Mouse (Mus musculus) C2C12 (cell line): Measurements from ENCODE around the gene Arnt2.

Experiments
- CEBPB ChIP-seq: IDR thresholded peaks from one replicate; pipeline ENCODE4 v1.6.1; 2011; ENCODE audit warnings: low read depth, mild to moderate bottlenecking, control low read depth, moderate library complexity
- CTCF ChIP-seq: IDR thresholded peaks from one replicate; pipeline ENCODE4 v1.5.1; 2011; ENCODE audit not compliant: control insufficient read depth, insufficient read depth, insufficient read length
- MAX ChIP-seq: IDR thresholded peaks from one replicate; pipeline ENCODE4 v1.6.1; 2011; ENCODE audit warnings: mild to moderate bottlenecking, control low read depth
- USF1 ChIP-seq: IDR thresholded peaks from one replicate; pipeline ENCODE4 v1.6.1; 2011; ENCODE audit warnings: low read depth, mild to moderate bottlenecking, control low read depth, moderate library complexity

DNA sequence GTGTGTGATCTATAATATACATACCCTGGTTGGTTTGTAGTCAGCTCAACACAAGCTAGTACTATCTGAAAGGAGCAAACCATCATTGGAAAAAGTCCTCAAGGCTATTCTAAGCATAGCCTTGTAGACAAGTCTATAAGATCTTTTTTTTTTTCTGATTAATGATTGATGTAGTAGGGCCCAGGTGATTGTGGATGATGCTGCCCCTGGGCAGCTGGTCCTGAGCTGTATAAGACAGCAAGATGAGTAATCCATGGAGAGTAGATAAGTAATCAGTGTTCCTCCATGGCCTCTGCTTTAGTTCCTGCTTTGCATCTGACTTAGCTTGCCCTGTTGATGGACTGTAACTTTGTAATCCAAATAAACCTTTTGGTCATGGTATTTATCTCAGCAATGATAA is 11.8 kb upstream of the Arnt2 start:
- TF ChIP-seq CTCF (no peak), MAX (no peak), CEBPB (no peak), USF1 (no peak)
